Mouse (Mus musculus) G1E (cell line): ENCODE measurements around the gene Enc1. TPM values are rescaled to one million over a fixed set of nuclear protein-coding genes. Genes with fewer than 3 reads are reported as not detected.

Experiments used
- ATAC-seq: 2 replicates; pipeline ENCODE4 v1.8.0; 2016; ENCODE audit warnings: mild to moderate bottlenecking; ENCODE audit not compliant: insufficient number of reproducible peaks, poor library complexity, low FRiP score, severe bottlenecking; ENCODE audit errors: extremely low read depth
- DNase-seq: peaks from one replicate; pipeline ENCODE4 v3.0.0; 2012; ENCODE audit warnings: low spot score
- H3K27me3 ChIP-seq: 2 replicates; pipeline ENCODE4 v1.6.1; 2012; ENCODE audit warnings: mild to moderate bottlenecking, low read length, inconsistent platforms; ENCODE audit not compliant: insufficient read depth
- H3K36me3 ChIP-seq: replicated peaks from 2 replicates; pipeline ENCODE3; 2012; ENCODE audit warnings: mild to moderate bottlenecking, inconsistent platforms
- H3K4me1 ChIP-seq: 2 replicates; pipeline ENCODE4 v1.6.1; 2012; ENCODE audit warnings: low read depth, low read length, inconsistent platforms, mixed read lengths; ENCODE audit not compliant: insufficient read depth
- H3K4me3 ChIP-seq: 2 replicates; pipeline ENCODE4 v1.5.1; 2012; ENCODE audit warnings: low read depth, mild to moderate bottlenecking, inconsistent platforms, low read length, moderate library complexity, mixed read lengths
- H3K9me3 ChIP-seq: replicated peaks from 2 replicates; pipeline ENCODE4 v1.6.1; 2012; ENCODE audit warnings: inconsistent platforms
- CTCF ChIP-seq: IDR thresholded peaks from 2 replicates; pipeline ENCODE4 v1.5.1; 2012; ENCODE audit warnings: low read depth, low read length, inconsistent platforms, mixed read lengths
- GATA1 ChIP-seq: IDR thresholded peaks from 2 replicates; pipeline ENCODE4 v1.6.1; 2012; ENCODE audit warnings: borderline replicate concordance, low read length, inconsistent platforms, mixed read lengths
- GATA2 ChIP-seq: IDR thresholded peaks from 2 replicates; pipeline ENCODE4 v1.6.1; 2012; ENCODE audit warnings: low read depth, low read length, inconsistent platforms, borderline replicate concordance
- POLR2AphosphoS5 ChIP-seq: IDR thresholded peaks from 2 replicates; pipeline ENCODE4 v1.6.1; 2012; ENCODE audit warnings: low read depth, low read length, inconsistent platforms; ENCODE audit not compliant: insufficient replicate concordance
- TAL1 ChIP-seq: conservative IDR thresholded peaks from 2 replicates; pipeline ENCODE4 v1.6.1; 2012; ENCODE audit warnings: low read depth, low read length, inconsistent platforms, mixed read lengths
- polyA plus RNA-seq: library from polyadenylated mRNA; stranded (reverse); fragments of >175 nt; gene quantifications from 2 replicates; pipeline ENCODE4 v1.2.3, GENCODE M21; 2012
- total RNA-seq, 2 experiments: library from RNA; stranded (forward) in 1 of 2; stranded (reverse) in 1 of 2; fragments of 200-1000 nt in 1 of 2; fragments of >200 nt in 1 of 2; fragmentation: Nextera tagmentation in 1 of 2; gene quantifications; 2 replicates each; pipeline ENCODE4 v1.2.3; 2014 to 2017

Enc1 gene
- total and polyA plus RNA-seq, 3 experiments: 0.20 to 0.82 (median 0.38) TPM

DNA sequence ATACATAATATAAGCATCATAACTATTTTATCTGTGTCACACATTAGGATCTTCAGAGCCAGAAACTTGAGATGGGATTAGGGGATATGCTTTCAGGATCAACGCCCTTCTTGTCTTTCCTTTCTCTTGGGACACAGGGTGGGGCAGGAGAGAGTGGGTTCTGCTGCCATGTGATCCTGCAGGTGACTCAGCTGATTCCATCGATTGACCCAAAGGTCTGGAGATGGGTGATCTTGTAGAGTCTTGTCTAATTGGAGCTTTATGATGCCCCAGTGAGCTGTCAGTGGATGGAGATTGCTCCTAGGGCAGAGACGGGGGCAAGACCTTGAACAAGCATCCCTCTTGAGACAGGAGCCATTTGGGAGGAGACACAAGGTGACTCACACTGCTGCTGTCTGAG, 33.9 kb downstream of the Enc1 start:
- Histone ChIP-seq H3K9me3 (no peaks in the 10 kb centered on the region), H3K4me3 (no peak overlapping the region), H3K36me3 (no peaks in the 10 kb centered on the region), H3K27me3 (peaks cover 19% of the 10 kb centered on the region), H3K4me1 (no peaks in the 10 kb centered on the region)
- ATAC-seq (no peak), DNase-seq (no peak)
- TF ChIP-seq CTCF: no peak
- TF ChIP-seq TAL1: no peak
- no peak for TF ChIP-seq GATA2
- no peak for TF ChIP-seq GATA1
- TF ChIP-seq POLR2AphosphoS5: no peak

DNA sequence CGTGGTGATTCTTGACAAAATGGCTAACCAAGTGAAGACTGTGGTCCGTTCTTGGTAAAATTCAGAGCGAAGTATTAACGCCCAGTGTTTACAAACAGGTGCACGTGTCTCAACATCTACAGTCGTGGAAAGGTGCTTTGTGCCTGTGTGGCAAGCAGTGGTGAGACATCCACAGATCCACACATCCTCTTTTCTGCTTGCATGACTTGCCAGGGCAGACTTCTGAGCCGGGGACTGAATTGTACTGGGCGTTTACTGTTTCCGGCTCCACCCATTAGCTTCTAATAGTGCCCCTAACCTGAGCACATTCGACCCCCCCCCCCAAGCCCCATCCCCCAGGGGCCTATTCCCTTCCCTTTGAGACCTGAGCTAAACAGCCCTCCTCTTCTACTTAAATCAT, 34.6 kb downstream of the Enc1 start:
- H3K4me3 ChIP-seq: no peak overlapping the region
- no peak for ATAC-seq
- no peak for TF ChIP-seq TAL1
- no peak for TF ChIP-seq GATA2
- TF ChIP-seq CTCF: no peak
- TF ChIP-seq POLR2AphosphoS5: no peak
- H3K4me1 ChIP-seq: no peaks in the 10 kb centered on the region
- H3K27me3 ChIP-seq: peaks cover 23% of the 10 kb centered on the region
- no peaks in the 10 kb centered on the region for H3K9me3 ChIP-seq
- DNase-seq: no peak
- no peaks in the 10 kb centered on the region for H3K36me3 ChIP-seq

DNA sequence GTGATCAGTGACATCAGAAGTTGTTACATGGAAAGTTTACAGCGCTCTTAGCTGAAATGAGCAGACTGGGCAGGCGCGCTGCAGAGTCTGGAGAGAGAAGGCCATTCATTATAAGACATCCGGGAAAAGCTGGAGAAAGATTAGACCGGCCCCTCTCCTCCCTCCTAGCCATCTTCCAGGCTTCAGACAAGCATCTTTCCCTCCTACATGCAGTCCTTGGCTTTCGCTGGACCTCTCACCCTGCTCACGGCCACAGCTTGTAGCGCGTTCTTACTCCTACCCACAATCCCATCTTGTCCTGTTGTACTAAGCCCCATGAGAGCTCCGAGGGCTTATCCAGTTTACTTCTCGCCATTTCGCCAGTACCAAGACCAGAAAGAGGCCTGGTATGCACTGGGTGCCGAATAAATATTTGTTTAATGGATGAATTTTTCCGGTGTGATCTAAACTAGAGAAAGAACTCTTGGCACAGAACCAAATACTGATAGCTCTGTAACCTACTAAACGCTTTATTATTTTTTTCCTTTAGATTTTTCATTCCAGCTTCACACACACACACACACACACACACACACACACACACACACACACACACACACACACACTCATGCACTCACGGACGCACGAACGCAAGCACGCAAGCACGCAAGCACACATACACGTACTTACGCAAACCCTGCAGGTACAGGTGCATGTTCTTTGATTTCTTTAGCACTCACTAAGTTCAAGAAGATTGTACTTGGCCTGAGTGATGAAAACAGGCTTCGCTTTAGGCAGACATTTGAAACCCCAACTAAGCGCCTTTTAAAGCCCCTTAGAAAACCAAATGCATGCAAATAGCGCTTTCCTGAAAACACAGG, 41.4 kb downstream of the Enc1 start:
- TF ChIP-seq POLR2AphosphoS5 (no peak), CTCF (no peak), GATA2 (no peak), TAL1 (no peak), GATA1 (no peak)
- Histone ChIP-seq H3K9me3 (no peaks in the 10 kb centered on the region), H3K4me1 (no peaks in the 10 kb centered on the region), H3K36me3 (no peaks in the 10 kb centered on the region), H3K27me3 (peaks cover 14% of the 10 kb centered on the region), H3K4me3 (no peak overlapping the region)
- ATAC-seq (no peak), DNase-seq (no peak)

DNA sequence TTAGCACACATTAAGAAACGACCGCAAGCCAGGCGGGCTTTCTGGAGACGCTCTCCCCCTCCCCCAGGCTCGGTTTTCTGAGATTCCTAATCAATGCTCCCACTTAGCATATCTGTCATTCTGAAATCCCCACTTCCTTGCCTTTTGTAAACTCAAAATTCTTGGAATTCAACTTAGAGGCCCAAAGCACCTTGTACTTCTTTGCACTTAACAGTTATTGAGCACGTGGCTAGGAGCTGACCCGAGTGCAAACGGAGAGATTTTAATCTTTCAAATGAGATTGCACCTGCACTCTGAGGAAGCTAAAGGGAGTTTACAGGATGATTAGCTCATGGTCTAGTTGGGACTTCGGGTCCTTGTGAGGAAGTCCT, 42.0 kb downstream of the Enc1 start:
- no peak for DNase-seq
- Histone ChIP-seq H3K27me3 (peaks cover 14% of the 10 kb centered on the region), H3K4me1 (no peaks in the 10 kb centered on the region), H3K4me3 (no peak overlapping the region), H3K9me3 (no peaks in the 10 kb centered on the region), H3K36me3 (no peaks in the 10 kb centered on the region)
- no peak for TF ChIP-seq TAL1
- TF ChIP-seq GATA1: no peak
- no peak for TF ChIP-seq GATA2
- no peak for TF ChIP-seq CTCF
- no peak for ATAC-seq

DNA sequence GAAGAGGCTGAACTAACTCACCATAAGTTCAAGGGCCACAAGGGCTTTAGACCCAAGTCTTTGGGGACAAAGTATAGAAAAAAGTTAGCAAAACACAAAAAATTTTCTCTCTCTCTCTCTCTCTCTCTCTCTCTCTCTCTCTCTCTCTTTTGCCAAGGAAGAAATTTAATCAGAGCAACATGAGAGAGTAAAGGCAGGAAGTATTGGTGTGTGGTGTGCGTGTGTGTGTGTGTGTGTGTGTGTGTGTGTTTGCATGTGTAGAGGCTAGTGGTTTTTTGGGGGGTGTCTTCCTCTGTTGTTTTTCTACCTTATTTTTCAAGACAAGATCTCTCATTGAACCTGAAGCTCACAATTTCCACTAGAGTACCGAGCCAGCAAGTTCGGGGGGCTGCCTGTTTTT, 46.1 kb downstream of the Enc1 start:
- Histone ChIP-seq H3K36me3 (no peaks in the 10 kb centered on the region), H3K9me3 (no peaks in the 10 kb centered on the region), H3K4me3 (no peak overlapping the region), H3K4me1 (no peaks in the 10 kb centered on the region), H3K27me3 (peaks cover 7% of the 10 kb centered on the region; the same call in 1 of the 2 replicates)
- TF ChIP-seq POLR2AphosphoS5 (no peak), GATA1 (no peak), CTCF (no peak), TAL1 (no peak), GATA2 (no peak)
- ATAC-seq (no peak), DNase-seq (no peak)

DNA sequence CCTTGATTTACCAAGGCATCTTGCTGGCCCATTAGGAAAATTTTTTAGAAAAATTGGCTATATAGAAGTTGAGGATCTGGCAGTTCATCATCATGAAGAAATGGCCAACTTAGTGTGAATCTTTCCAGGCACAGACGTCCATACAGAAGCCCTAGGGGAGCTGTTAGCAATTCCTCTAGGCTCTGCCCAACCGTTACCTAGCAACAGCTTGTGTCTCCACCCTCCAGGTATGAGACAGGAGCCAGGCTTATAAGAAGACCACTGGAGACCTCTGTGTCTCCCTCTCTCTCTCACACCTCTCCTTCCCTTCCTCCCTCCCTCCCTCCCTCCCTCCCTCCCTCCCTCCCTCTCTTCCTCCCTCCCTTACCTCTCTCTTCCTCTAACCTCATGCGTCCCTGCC, 49.8 kb downstream of the Enc1 start:
- no peak for DNase-seq
- no peak for ATAC-seq
- TF ChIP-seq POLR2AphosphoS5: no peak
- TF ChIP-seq GATA2: no peak
- no peak for TF ChIP-seq GATA1
- TF ChIP-seq TAL1: no peak
- no peak for TF ChIP-seq CTCF
- Histone ChIP-seq H3K4me1 (no peaks in the 10 kb centered on the region), H3K27me3 (peaks cover 4% of the 10 kb centered on the region; the same call in 1 of the 2 replicates), H3K4me3 (no peak overlapping the region), H3K9me3 (no peaks in the 10 kb centered on the region), H3K36me3 (no peaks in the 10 kb centered on the region)

DNA sequence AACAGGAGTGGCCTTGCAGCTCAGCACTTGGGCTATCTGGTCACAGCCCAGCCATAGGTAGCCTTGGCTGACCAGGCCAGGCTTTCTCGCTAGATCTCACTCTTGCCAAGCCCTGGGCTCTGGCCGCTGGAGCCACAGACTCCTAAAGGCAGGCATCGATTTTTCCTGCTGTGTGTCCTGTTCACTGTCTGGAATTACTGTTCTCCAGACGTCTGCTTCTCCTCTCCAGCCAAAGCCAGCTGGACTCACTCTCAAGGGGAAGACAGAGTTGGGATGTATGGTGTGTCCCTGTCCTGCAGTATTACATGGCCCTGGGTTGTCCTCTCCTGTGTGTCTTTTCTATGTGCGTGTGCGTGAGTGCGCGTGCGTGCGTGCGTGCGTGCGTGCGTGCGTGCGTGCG, 50.4 kb downstream of the Enc1 start:
- Histone ChIP-seq H3K36me3 (no peaks in the 10 kb centered on the region), H3K4me1 (no peaks in the 10 kb centered on the region), H3K27me3 (peaks cover 4% of the 10 kb centered on the region; the same call in 1 of the 2 replicates), H3K4me3 (no peak overlapping the region), H3K9me3 (no peaks in the 10 kb centered on the region)
- DNase-seq (no peak), ATAC-seq (no peak)
- TF ChIP-seq POLR2AphosphoS5 (no peak), TAL1 (no peak), CTCF (no peak)
